Mouse (Mus musculus) ES-Bruce4 (cell line): ENCODE data around the gene Aktip.

Experiments
- CTCF ChIP-seq: IDR thresholded peaks from one replicate; pipeline ENCODE4 v1.8.1; 2011; ENCODE audit warnings: low read depth, low read length
- EP300 ChIP-seq: IDR thresholded peaks from 2 replicates; pipeline ENCODE4 v1.6.1; 2011; ENCODE audit warnings: low read depth, low read length; ENCODE audit not compliant: insufficient read depth
- POLR2A ChIP-seq: IDR thresholded peaks from one replicate; pipeline ENCODE4 v1.8.1; 2011; ENCODE audit warnings: low read length; ENCODE audit not compliant: insufficient read depth

DNA sequence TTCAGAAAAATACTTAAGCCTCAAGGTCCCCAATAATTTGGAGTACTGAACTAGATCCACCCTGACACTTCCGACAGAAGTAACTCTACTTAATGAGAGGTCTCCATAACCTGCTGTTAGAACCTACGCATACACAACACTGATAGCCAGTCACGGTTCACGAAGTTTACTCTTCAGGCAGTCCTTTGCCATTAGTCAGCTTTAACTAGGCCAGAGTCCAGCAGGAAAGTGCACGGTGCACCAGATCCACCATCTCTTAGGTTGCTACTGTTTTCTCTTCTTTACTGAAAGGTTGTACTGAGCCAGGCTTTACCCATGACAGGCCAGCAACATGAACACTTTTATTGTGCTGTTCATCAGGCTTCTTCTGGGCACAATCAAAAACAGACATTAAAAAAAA lies 75.5 kb downstream of the Aktip start:
- TF ChIP-seq POLR2A (no peak), CTCF (no peak), EP300 (no peak)
